Mouse (Mus musculus) MEL-GATA-1-ER (cell line): ENCODE measurements around the gene Arhgef10l.

Experiments
- DNase-seq: peaks from one replicate; pipeline ENCODE4 v3.0.0-alpha.2; 2012; ENCODE audit warnings: low read depth; ENCODE audit errors: extremely low read depth

Gene Arhgef10l

GRCm38 (mm10) chr4:140634861-140635388, 30.9 kb downstream of the Arhgef10l start:
- no peak for DNase-seq

GRCm38 (mm10) chr4:140631276-140631849, 34.4 kb downstream of the Arhgef10l start:
- no peak for DNase-seq

GRCm38 (mm10) chr4:140630651-140631241, 35.1 kb downstream of the Arhgef10l start:
- no peak for DNase-seq

GRCm38 (mm10) chr4:140630136-140630535, 35.7 kb downstream of the Arhgef10l start:
- DNase-seq, result no peak

GRCm38 (mm10) chr4:140628971-140629370, 36.8 kb downstream of the Arhgef10l start:
- DNase-seq, result no peak

- no peak for DNase-seq
Observed at GRCm38 (mm10) chr4:140628412-140628943, 37.3 kb downstream of the Arhgef10l start.

GRCm38 (mm10) chr4:140625651-140626525, 39.9 kb downstream of the Arhgef10l start:
- DNase-seq, result no peak

- DNase-seq, result no peak
Observed at GRCm38 (mm10) chr4:140624468-140625176, 41.2 kb downstream of the Arhgef10l start.

GRCm38 (mm10) chr4:140624087-140624467, 41.7 kb downstream of the Arhgef10l start:
- DNase-seq, result no peak

GRCm38 (mm10) chr4:140622819-140623218, 43.0 kb downstream of the Arhgef10l start:
- DNase-seq, result no peak

- no peak for DNase-seq
Observed at GRCm38 (mm10) chr4:140620496-140620895, 45.3 kb downstream of the Arhgef10l start.

- no peak for DNase-seq
Observed at GRCm38 (mm10) chr4:140617391-140618385, 48.1 kb downstream of the Arhgef10l start.

- DNase-seq, result no peak
Observed at GRCm38 (mm10) chr4:140616894-140617293, 48.9 kb downstream of the Arhgef10l start.

- DNase-seq, result no peak
Observed at GRCm38 (mm10) chr4:140616196-140616595, 49.6 kb downstream of the Arhgef10l start.

GRCm38 (mm10) chr4:140615771-140616170, 50.0 kb downstream of the Arhgef10l start:
- DNase-seq, result no peak

- no peak for DNase-seq
Observed at GRCm38 (mm10) chr4:140614553-140614952, 51.3 kb downstream of the Arhgef10l start.

GRCm38 (mm10) chr4:140614145-140614544, 51.7 kb downstream of the Arhgef10l start:
- DNase-seq, result no peak

GRCm38 (mm10) chr4:140610841-140611609, 54.8 kb downstream of the Arhgef10l start:
- DNase-seq, result no peak

GRCm38 (mm10) chr4:140608228-140608720, 57.5 kb downstream of the Arhgef10l start:
- DNase-seq, result no peak
